Mouse (Mus musculus): ENCODE data around the gene Susd6. TPM values are rescaled to one million over a fixed set of nuclear protein-coding genes. Genes with fewer than 3 reads are reported as not detected.

Gene Susd6
- polyA plus RNA-seq, 1 experiment from 2014 or later, result 22.3 TPM

- Histone ChIP-seq H3K4me3 (no peak overlapping the region), H3K4me1 (0 out of 2 replicates have a peak, but pooled peaks cover 5% of the 10 kb centered on the region), H3K27me3 (no peaks in the 10 kb centered on the region), H3K4me2 (replicated peaks) (no peak overlapping the region), H3K36me3 (0 out of 2 replicates have a peak, but pooled peaks cover 5% of the 10 kb centered on the region), H3K27ac (replicated peaks) (no peak overlapping the region), H3K9ac (replicated peaks) (no peak overlapping the region), H3K9me3 (no peaks in the 10 kb centered on the region)
- 72% methylated on average over 1 of the region's 1 CpGs for WGBS
- no peak for ATAC-seq (ENCODE audit: low FRiP score, low read depth)
Measured at GRCm38 (mm10) chr12:80832313-80832712, 42.0 kb downstream of the Susd6 start.

GRCm38 (mm10) chr12:80833541-80833940, 43.2 kb downstream of the Susd6 start:
- Histone ChIP-seq H3K27ac (replicated peaks) (no peak overlapping the region), H3K4me2 (replicated peaks) (no peak overlapping the region), H3K4me1 (0 out of 2 replicates have a peak, but pooled peaks cover 5% of the 10 kb centered on the region), H3K9me3 (no peaks in the 10 kb centered on the region), H3K27me3 (no peaks in the 10 kb centered on the region), H3K9ac (replicated peaks) (no peak overlapping the region), H3K4me3 (no peak overlapping the region), H3K36me3 (no peaks in the 10 kb centered on the region)
- no peak for ATAC-seq (ENCODE audit: low FRiP score, low read depth)
- WGBS, result 82% methylated on average over 2 of the region's 2 CpGs

- Histone ChIP-seq H3K9me3 (no peaks in the 10 kb centered on the region), H3K36me3 (no peaks in the 10 kb centered on the region), H3K4me3 (no peak overlapping the region), H3K27me3 (no peaks in the 10 kb centered on the region), H3K27ac (replicated peaks) (no peak overlapping the region), H3K9ac (replicated peaks) (no peak overlapping the region), H3K4me1 (0 out of 2 replicates have a peak, but pooled peaks cover 5% of the 10 kb centered on the region), H3K4me2 (replicated peaks) (no peak overlapping the region)
- WGBS, result 89% methylated on average over 3 of the region's 3 CpGs
- no peak for ATAC-seq (ENCODE audit: low FRiP score, low read depth)
Measured at GRCm38 (mm10) chr12:80834156-80834900, 44.0 kb downstream of the Susd6 start.

- Histone ChIP-seq H3K4me2 (replicated peaks) (no peak overlapping the region), H3K4me1 (0 out of 2 replicates have a peak, but pooled peaks cover 5% of the 10 kb centered on the region), H3K27me3 (no peaks in the 10 kb centered on the region), H3K9ac (replicated peaks) (no peak overlapping the region), H3K4me3 (no peak overlapping the region), H3K36me3 (no peaks in the 10 kb centered on the region), H3K27ac (replicated peaks) (no peak overlapping the region), H3K9me3 (no peaks in the 10 kb centered on the region)
- 85% methylated on average over 4 of the region's 8 CpGs for WGBS
- no peak for ATAC-seq (ENCODE audit: low FRiP score, low read depth)
Measured at GRCm38 (mm10) chr12:80834901-80835570, 44.7 kb downstream of the Susd6 start.

GRCm38 (mm10) chr12:80837614-80838013, 47.3 kb downstream of the Susd6 start:
- no peaks in the 10 kb centered on the region for H3K36me3 ChIP-seq
- no peaks in the 10 kb centered on the region for H3K27me3 ChIP-seq
- H3K4me3 ChIP-seq, result no peak overlapping the region
- H3K4me2 ChIP-seq (replicated peaks), result no peak overlapping the region
- H3K9ac ChIP-seq (replicated peaks), result no peak overlapping the region
- H3K9me3 ChIP-seq, result no peaks in the 10 kb centered on the region
- no peak overlapping the region for H3K27ac ChIP-seq (replicated peaks)
- WGBS, result 75% methylated on average over 3 of the region's 3 CpGs
- H3K4me1 ChIP-seq, result no peaks in the 10 kb centered on the region
- no peak for ATAC-seq (ENCODE audit: low FRiP score, low read depth)

- no peak overlapping the region for H3K9ac ChIP-seq (replicated peaks)
- no peak for ATAC-seq (ENCODE audit: low FRiP score, low read depth)
Measured at GRCm38 (mm10) chr12:80838271-80838670, 48.0 kb downstream of the Susd6 start.

GRCm38 (mm10) chr12:80838787-80839186, 48.5 kb downstream of the Susd6 start:
- Histone ChIP-seq H3K36me3 (no peaks in the 10 kb centered on the region), H3K9me3 (no peaks in the 10 kb centered on the region), H3K27me3 (no peaks in the 10 kb centered on the region), H3K27ac (replicated peaks) (no peak overlapping the region), H3K4me3 (no peak overlapping the region), H3K4me2 (replicated peaks) (no peak overlapping the region), H3K9ac (replicated peaks) (no peak overlapping the region), H3K4me1 (peaks cover 6% of the 10 kb centered on the region; the same call in 1 of the 2 replicates)
- 71% methylated on average over 2 of the region's 2 CpGs for WGBS
- ATAC-seq (ENCODE audit: low FRiP score, low read depth), result no peak

More at GRCm38 (mm10) chr12:80838271-80838670, 48.0 kb downstream of the Susd6 start:
- no peaks in the 10 kb centered on the region for H3K27me3 ChIP-seq
- H3K4me2 ChIP-seq (replicated peaks), result no peak overlapping the region
- H3K27ac ChIP-seq (replicated peaks), result no peak overlapping the region
- peaks cover 1% of the 10 kb centered on the region; the same call in 1 of the 2 replicates for H3K4me1 ChIP-seq
- H3K4me3 ChIP-seq, result no peak overlapping the region
- H3K9me3 ChIP-seq, result no peaks in the 10 kb centered on the region
- no peaks in the 10 kb centered on the region for H3K36me3 ChIP-seq

GRCm38 (mm10) chr12:80839631-80840030, 49.3 kb downstream of the Susd6 start:
- 80% methylated on average over 2 of the region's 2 CpGs for WGBS
- H3K4me2 ChIP-seq (replicated peaks), result no peak overlapping the region
- ATAC-seq (ENCODE audit: low FRiP score, low read depth), result no peak

GRCm38 (mm10) chr12:80841618-80842017, 51.3 kb downstream of the Susd6 start:
- H3K4me2 ChIP-seq (replicated peaks), result no peak overlapping the region
- no peaks in the 10 kb centered on the region for H3K9me3 ChIP-seq
- no peaks in the 10 kb centered on the region for H3K36me3 ChIP-seq
- no peak overlapping the region for H3K4me3 ChIP-seq
- H3K27me3 ChIP-seq, result no peaks in the 10 kb centered on the region
- WGBS, result 100% methylated on average over 1 of the region's 1 CpGs
- no peak overlapping the region for H3K9ac ChIP-seq (replicated peaks)
- peaks cover 20% of the 10 kb centered on the region for H3K4me1 ChIP-seq
- H3K27ac ChIP-seq (replicated peaks), result no peak overlapping the region
- ATAC-seq (ENCODE audit: low FRiP score, low read depth), result no peak

More at GRCm38 (mm10) chr12:80839631-80840030, 49.3 kb downstream of the Susd6 start:
- Histone ChIP-seq H3K27ac (replicated peaks) (no peak overlapping the region), H3K36me3 (no peaks in the 10 kb centered on the region), H3K9me3 (no peaks in the 10 kb centered on the region), H3K9ac (replicated peaks) (no peak overlapping the region), H3K4me3 (no peak overlapping the region), H3K27me3 (no peaks in the 10 kb centered on the region), H3K4me1 (peaks cover 15% of the 10 kb centered on the region)

- Histone ChIP-seq H3K27ac (replicated peaks) (no peak overlapping the region), H3K4me2 (replicated peaks) (no peak overlapping the region), H3K36me3 (no peaks in the 10 kb centered on the region), H3K4me3 (no peak overlapping the region), H3K9me3 (no peaks in the 10 kb centered on the region), H3K27me3 (no peaks in the 10 kb centered on the region), H3K4me1 (peaks cover 23% of the 10 kb centered on the region), H3K9ac (replicated peaks) (no peak overlapping the region)
- no peak for ATAC-seq (ENCODE audit: low FRiP score, low read depth)
- 97% methylated on average over 1 of the region's 1 CpGs for WGBS
Measured at GRCm38 (mm10) chr12:80842609-80843008, 52.3 kb downstream of the Susd6 start.

- Histone ChIP-seq H3K4me3 (no peak overlapping the region), H3K9me3 (no peaks in the 10 kb centered on the region), H3K27me3 (no peaks in the 10 kb centered on the region), H3K9ac (replicated peaks) (no peak overlapping the region), H3K4me2 (replicated peaks) (no peak overlapping the region), H3K36me3 (no peaks in the 10 kb centered on the region), H3K4me1 (peaks cover 23% of the 10 kb centered on the region), H3K27ac (replicated peaks) (peak overlapping the region; percentile 30; the same call in 1 of the 2 replicates)
- no peak for ATAC-seq (ENCODE audit: low FRiP score, low read depth)
- 76% methylated on average over 2 of the region's 2 CpGs for whole genome bisulfite sequencing
Measured at GRCm38 (mm10) chr12:80843236-80843635, 52.9 kb downstream of the Susd6 start.

GRCm38 (mm10) chr12:80843651-80844444, 53.5 kb downstream of the Susd6 start:
- peak overlapping the region; percentile 30 for H3K27ac ChIP-seq (replicated peaks)
- ATAC-seq (ENCODE audit: low FRiP score, low read depth), result no peak
- no peak overlapping the region for H3K4me3 ChIP-seq
- WGBS, result 80% methylated on average over 4 of the region's 4 CpGs
- peaks cover 23% of the 10 kb centered on the region for H3K4me1 ChIP-seq
- H3K4me2 ChIP-seq (replicated peaks), result no peak overlapping the region
- no peaks in the 10 kb centered on the region for H3K36me3 ChIP-seq
- H3K9me3 ChIP-seq, result no peaks in the 10 kb centered on the region
- H3K27me3 ChIP-seq, result no peaks in the 10 kb centered on the region
- H3K9ac ChIP-seq (replicated peaks), result no peak overlapping the region

All from midbrain, embryonic 12.5 days (tissue).